Mouse (Mus musculus): ENCODE results near the gene 2310050C09Rik. TPM values are rescaled to one million over a fixed set of nuclear protein-coding genes. Genes with fewer than 3 reads are reported as not detected.

2310050C09Rik gene
- polyA plus RNA-seq, 1 experiment from 2014 or later = not detected

GRCm38 (mm10) chr3:92874180-92874579 lies 4.2 kb upstream of the 2310050C09Rik start:
- H3K4me2 ChIP-seq (replicated peaks; ENCODE audit: low read depth, low read length) = no peak overlapping the region
- DNase-seq (ENCODE audit: low spot score) (no peak), ATAC-seq (no peak)
- no peaks in the 10 kb centered on the region for H3K9me3 ChIP-seq (ENCODE audit: low read length)
- 83% methylated on average over 3 of the region's 3 CpGs for WGBS
- no peaks in the 10 kb centered on the region for H3K27me3 ChIP-seq (replicated peaks; ENCODE audit: insufficient read depth, low read length)
- H3K4me3 ChIP-seq (ENCODE audit: low read depth, low read length) = no peak overlapping the region
- H3K9ac ChIP-seq (replicated peaks; ENCODE audit: low read depth) = no peak overlapping the region
- TF ChIP-seq EP300 (IDR thresholded peaks at IDR 0.05) (no peak), CTCF (IDR thresholded peaks at IDR 0.05) (no peak)
- no peaks in the 10 kb centered on the region for H3K36me3 ChIP-seq (ENCODE audit: insufficient read depth, low read length)
- no peak overlapping the region for H3K27ac ChIP-seq (ENCODE audit: low read length)
- no peaks in the 10 kb centered on the region for H3K4me1 ChIP-seq (ENCODE audit: insufficient read depth, low read depth, low read length)

GRCm38 (mm10) chr3:92851186-92851585 lies 18.8 kb downstream of the 2310050C09Rik start, which contains the start of gene Lce1l:
Lce1l (minus strand) TSS chr3:92851286.
- no peaks in the 10 kb centered on the region for H3K9me3 ChIP-seq (ENCODE audit: low read length)
- 72% methylated on average over 3 of the region's 3 CpGs for WGBS
- H3K4me3 ChIP-seq (ENCODE audit: low read depth, low read length) = no peak within 1 kb of the TSS
- TF ChIP-seq EP300 (IDR thresholded peaks at IDR 0.05) (no peak), CTCF (IDR thresholded peaks at IDR 0.05) (no peak)
- no peak within 1 kb of the TSS for H3K27ac ChIP-seq (ENCODE audit: low read length)
- no peaks in the 10 kb centered on the region for H3K4me1 ChIP-seq (ENCODE audit: insufficient read depth, low read depth, low read length)
- no peak within 1 kb of the TSS for H3K4me2 ChIP-seq (replicated peaks; ENCODE audit: low read depth, low read length)
- H3K27me3 ChIP-seq (replicated peaks; ENCODE audit: insufficient read depth, low read length) = no peaks in the 10 kb centered on the region
- no peaks in the 10 kb centered on the region for H3K36me3 ChIP-seq (ENCODE audit: insufficient read depth, low read length)
- ATAC-seq (no peak), DNase-seq (ENCODE audit: low spot score) (no peak)
- H3K9ac ChIP-seq (replicated peaks; ENCODE audit: low read depth) = no peak within 1 kb of the TSS

- DNase-seq (ENCODE audit: low spot score) (no peak), ATAC-seq (no peak)
- Histone ChIP-seq H3K4me1 (ENCODE audit: insufficient read depth, low read depth, low read length) (no peaks in the 10 kb centered on the region), H3K4me2 (replicated peaks; ENCODE audit: low read depth, low read length) (no peak within 1 kb of the TSS), H3K9ac (replicated peaks; ENCODE audit: low read depth) (no peak within 1 kb of the TSS), H3K4me3 (ENCODE audit: low read depth, low read length) (no peak within 1 kb of the TSS), H3K36me3 (ENCODE audit: insufficient read depth, low read length) (no peaks in the 10 kb centered on the region), H3K27ac (ENCODE audit: low read length) (no peak within 1 kb of the TSS), H3K9me3 (ENCODE audit: low read length) (no peaks in the 10 kb centered on the region), H3K27me3 (replicated peaks; ENCODE audit: insufficient read depth, low read length) (no peaks in the 10 kb centered on the region)
- TF ChIP-seq EP300 (IDR thresholded peaks at IDR 0.05) = no peak
- WGBS = 19% methylated on average over 1 of the region's 1 CpGs
Measured at GRCm38 (mm10) chr3:92827108-92827507, 42.9 kb downstream of the 2310050C09Rik start, which contains the start of gene Kprp. Kprp (minus strand) TSS chr3:92827247.

- 7% methylated on average over 1 of the region's 1 CpGs for WGBS
- H3K4me2 ChIP-seq (replicated peaks; ENCODE audit: low read depth, low read length) = no peak overlapping the region
- no peak for DNase-seq (ENCODE audit: low spot score)
Measured at GRCm38 (mm10) chr3:92825808-92826207, 44.2 kb downstream of the 2310050C09Rik start.

More at GRCm38 (mm10) chr3:92825808-92826207, 44.2 kb downstream of the 2310050C09Rik start:
- TF ChIP-seq CTCF (IDR thresholded peaks at IDR 0.05) (no peak), EP300 (IDR thresholded peaks at IDR 0.05) (no peak)
- no peaks in the 10 kb centered on the region for H3K27me3 ChIP-seq (replicated peaks; ENCODE audit: insufficient read depth, low read length)
- H3K4me3 ChIP-seq (ENCODE audit: low read depth, low read length) = no peak overlapping the region
- no peaks in the 10 kb centered on the region for H3K4me1 ChIP-seq (ENCODE audit: insufficient read depth, low read depth, low read length)
- H3K9me3 ChIP-seq (ENCODE audit: low read length) = no peaks in the 10 kb centered on the region
- no peak overlapping the region for H3K9ac ChIP-seq (replicated peaks; ENCODE audit: low read depth)
- ATAC-seq = no peak
- no peak overlapping the region for H3K27ac ChIP-seq (ENCODE audit: low read length)
- H3K36me3 ChIP-seq (ENCODE audit: insufficient read depth, low read length) = no peaks in the 10 kb centered on the region

Other genes with a start within 250 kb of the 2310050C09Rik start
- not detected in 2 replicates for gene Lce6a, start 248.6 kb downstream of the 2310050C09Rik start, polyA plus RNA-seq (2015; fragmentation: Nextera tagmentation; extraction: Ambion mirVana)
- 0.27 TPM in 1 of 2 replicates, not detected in the other for gene Lce1a1, start 221.9 kb downstream of the 2310050C09Rik start, polyA plus RNA-seq (2015; fragmentation: Nextera tagmentation; extraction: Ambion mirVana)
- not detected in 2 replicates for gene Lce1b, start 213.3 kb downstream of the 2310050C09Rik start, polyA plus RNA-seq (2015; fragmentation: Nextera tagmentation; extraction: Ambion mirVana)
- not detected in 2 replicates for gene Lce1a2, start 199.9 kb downstream of the 2310050C09Rik start, polyA plus RNA-seq (2015; fragmentation: Nextera tagmentation; extraction: Ambion mirVana)
- not detected in 2 replicates for gene Lce1c, start 191.0 kb downstream of the 2310050C09Rik start, polyA plus RNA-seq (2015; fragmentation: Nextera tagmentation; extraction: Ambion mirVana)
- not detected in 2 replicates for gene Lce1d, start 183.0 kb downstream of the 2310050C09Rik start, polyA plus RNA-seq (2015; fragmentation: Nextera tagmentation; extraction: Ambion mirVana)
- gene Lce1e, start 161.1 kb downstream of the 2310050C09Rik start, polyA plus RNA-seq (2015; fragmentation: Nextera tagmentation; extraction: Ambion mirVana) = not detected in 2 replicates
- gene Lce1f, start 149.9 kb downstream of the 2310050C09Rik start, polyA plus RNA-seq (2015; fragmentation: Nextera tagmentation; extraction: Ambion mirVana) = not detected in 2 replicates
- not detected in 2 replicates for gene Gm38119, start 131.1 kb downstream of the 2310050C09Rik start, polyA plus RNA-seq (2015; fragmentation: Nextera tagmentation; extraction: Ambion mirVana)
- not detected in 2 replicates for gene Lce1g, start 117.9 kb downstream of the 2310050C09Rik start, polyA plus RNA-seq (2015; fragmentation: Nextera tagmentation; extraction: Ambion mirVana)
- not detected in 2 replicates for gene Lce1h, start 105.2 kb downstream of the 2310050C09Rik start, polyA plus RNA-seq (2015; fragmentation: Nextera tagmentation; extraction: Ambion mirVana)
- not detected in 2 replicates for gene Lce1i, start 91.3 kb downstream of the 2310050C09Rik start, polyA plus RNA-seq (2015; fragmentation: Nextera tagmentation; extraction: Ambion mirVana)
- gene Lce1j, start 79.7 kb downstream of the 2310050C09Rik start, polyA plus RNA-seq (2015; fragmentation: Nextera tagmentation; extraction: Ambion mirVana) = not detected in 2 replicates
- not detected in 2 replicates for gene Lce1k, start 62.3 kb downstream of the 2310050C09Rik start, polyA plus RNA-seq (2015; fragmentation: Nextera tagmentation; extraction: Ambion mirVana)
- not detected in 2 replicates for gene Kprp, start 43.0 kb downstream of the 2310050C09Rik start, polyA plus RNA-seq (2015; fragmentation: Nextera tagmentation; extraction: Ambion mirVana)
- not detected in 2 replicates for gene Lce1l, start 18.9 kb downstream of the 2310050C09Rik start, polyA plus RNA-seq (2015; fragmentation: Nextera tagmentation; extraction: Ambion mirVana)
- gene Lce3a, start 56.0 kb upstream of the 2310050C09Rik start, polyA plus RNA-seq (2015; fragmentation: Nextera tagmentation; extraction: Ambion mirVana) = not detected in 2 replicates
- not detected in 2 replicates for gene Lce3b, start 62.8 kb upstream of the 2310050C09Rik start, polyA plus RNA-seq (2015; fragmentation: Nextera tagmentation; extraction: Ambion mirVana)
- not detected in 2 replicates for gene Lce3c, start 74.3 kb upstream of the 2310050C09Rik start, polyA plus RNA-seq (2015; fragmentation: Nextera tagmentation; extraction: Ambion mirVana)
- not detected in 2 replicates for gene Lce3d, start 87.2 kb upstream of the 2310050C09Rik start, polyA plus RNA-seq (2015; fragmentation: Nextera tagmentation; extraction: Ambion mirVana)
- gene Lce3e, start 96.8 kb upstream of the 2310050C09Rik start, polyA plus RNA-seq (2015; fragmentation: Nextera tagmentation; extraction: Ambion mirVana) = not detected in 2 replicates
- not detected in 2 replicates for gene Lce3f, start 122.0 kb upstream of the 2310050C09Rik start, polyA plus RNA-seq (2015; fragmentation: Nextera tagmentation; extraction: Ambion mirVana)
- not detected in 2 replicates for gene Crct1, start 145.5 kb upstream of the 2310050C09Rik start, polyA plus RNA-seq (2015; fragmentation: Nextera tagmentation; extraction: Ambion mirVana)
- gene Lce1m, start 148.8 kb upstream of the 2310050C09Rik start, polyA plus RNA-seq (2015; fragmentation: Nextera tagmentation; extraction: Ambion mirVana) = not detected in 2 replicates
- not detected in 2 replicates for gene Gm4858, start 198.6 kb upstream of the 2310050C09Rik start, polyA plus RNA-seq (2015; fragmentation: Nextera tagmentation; extraction: Ambion mirVana)